Mouse (Mus musculus) liver, postnatal 0 days (tissue): Measurements from ENCODE around the gene Tnfrsf4. TPM values are rescaled to one million over a fixed set of nuclear protein-coding genes. Genes with fewer than 3 reads are reported as not detected.

Experiments
- ATAC-seq: fragments of 200-750 bp; cut with Nextera tagmentation; 2 replicates; pipeline ENCODE4 v1.8.0; 2017; ENCODE audit warnings: mild to moderate bottlenecking, moderate library complexity
- DNase-seq: peaks from one replicate; pipeline ENCODE4 v3.0.0-alpha.2; 2016
- H3K27ac ChIP-seq: fragments of 300-500 bp; sonication (generic); 2 replicates; pipeline ENCODE4 v1.5.1; 2014; ENCODE audit warnings: antibody characterized with exemption, moderate library complexity, mild to moderate bottlenecking, low read depth
- H3K27me3 ChIP-seq: fragments of 300-500 bp; sonication (generic); 2 replicates; pipeline ENCODE4 v1.6.1; 2014; ENCODE audit warnings: low read length, control low read depth, mixed read lengths; ENCODE audit not compliant: insufficient read depth
- H3K36me3 ChIP-seq: fragments of 300-500 bp; sonication (generic); replicated peaks from 2 replicates; pipeline ENCODE4 v1.6.1; 2014; ENCODE audit warnings: mild to moderate bottlenecking, control low read depth, low read length, moderate library complexity, mixed read lengths; ENCODE audit not compliant: insufficient read depth
- H3K4me1 ChIP-seq: fragments of 300-500 bp; sonication (generic); 2 replicates; pipeline ENCODE4 v1.6.1; 2014; ENCODE audit warnings: antibody characterized with exemption, mild to moderate bottlenecking, control low read depth; ENCODE audit not compliant: insufficient read depth
- H3K4me2 ChIP-seq: fragments of 300-500 bp; sonication (generic); 2 replicates; pipeline ENCODE4 v1.6.1; 2014; ENCODE audit warnings: low read depth, mild to moderate bottlenecking, low read length, moderate library complexity, mixed read lengths
- H3K4me3 ChIP-seq: fragments of 300-500 bp; sonication (generic); 2 replicates; pipeline ENCODE4 v1.5.1; 2014; ENCODE audit warnings: low read depth, low read length
- H3K9ac ChIP-seq: fragments of 300-500 bp; sonication (generic); replicated peaks from 2 replicates; pipeline ENCODE4 v1.6.1; 2014; ENCODE audit warnings: mild to moderate bottlenecking, moderate library complexity
- H3K9me3 ChIP-seq: fragments of 300-500 bp; sonication (generic); 2 replicates; pipeline ENCODE4 v1.6.1; 2016; ENCODE audit warnings: mild to moderate bottlenecking, control low read depth, low read length, mixed read lengths
- CTCF ChIP-seq: sonication (generic); IDR thresholded peaks from 2 replicates; pipeline ENCODE4 v1.5.1; 2016; ENCODE audit warnings: antibody characterized with exemption, low read depth
- EP300 ChIP-seq: IDR thresholded peaks from 2 replicates; pipeline ENCODE4 v1.6.1; 2016; ENCODE audit warnings: antibody characterized with exemption, low read depth, mild to moderate bottlenecking
- WGBS: fragments of 180-500 bp; shearing (Covaris S2); extraction: QIAGEN DNeasy Blood & Tissue Kit; methylation state at CpG from one replicate; pipeline ENCODE4 v1.1.7; 2014; ENCODE audit not compliant: insufficient replicate concordance; 5-methylcytosine and 5-hydroxymethylcytosine counted together
- polyA plus RNA-seq: library from polyadenylated mRNA; unstranded; fragments of >200 nt; fragmentation: Nextera tagmentation; extraction: Ambion mirVana; gene quantifications from 2 replicates; pipeline ENCODE4 v1.2.1, GENCODE M21; 2015

Tnfrsf4 gene
- polyA plus RNA-seq, 1 experiment from 2014 or later = 0.36 TPM

- WGBS = 4% methylated on average over 23 of the region's 24 CpGs
- ATAC-seq = peak; percentile 86
Observed at GRCm38 (mm10) chr4:156031593-156032391, 18.1 kb downstream of the Tnfrsf4 start.

DNA sequence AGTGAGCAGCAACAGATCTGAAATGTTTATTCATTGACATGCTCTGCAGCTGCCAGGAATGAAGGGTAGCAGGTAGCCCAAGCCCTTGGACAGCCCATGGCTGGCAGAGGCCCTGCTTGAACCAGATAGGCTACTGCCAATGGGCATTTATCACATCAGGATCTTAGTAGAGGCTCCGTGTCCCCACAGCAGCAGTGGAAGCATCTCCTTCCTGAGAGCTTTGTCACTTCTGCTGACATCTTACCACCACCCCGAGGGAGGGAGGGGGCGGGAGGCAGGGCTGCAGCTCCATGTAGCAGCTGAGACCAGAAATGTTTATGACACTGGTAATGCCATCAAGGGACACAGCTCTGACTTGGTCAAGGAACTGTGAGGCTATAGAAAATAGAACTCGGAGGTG is 19.2 kb downstream of the Tnfrsf4 start:
- WGBS = 50% methylated on average over 4 of the region's 4 CpGs
- Histone ChIP-seq H3K27ac (peak overlapping the region; percentile 90), H3K4me3 (no peak overlapping the region), H3K4me2 (no peak overlapping the region), H3K9ac (no peak overlapping the region), H3K4me1 (peaks cover 29% of the 10 kb centered on the region), H3K27me3 (peaks cover 19% of the 10 kb centered on the region), H3K9me3 (no peaks in the 10 kb centered on the region), H3K36me3 (0 out of 2 replicates have a peak, but pooled peaks cover 2% of the 10 kb centered on the region)
- TF ChIP-seq EP300 (no peak), CTCF (no peak)
- DNase-seq (no peak), ATAC-seq (no peak)

More at GRCm38 (mm10) chr4:156031593-156032391, 18.1 kb downstream of the Tnfrsf4 start:
- H3K4me2 ChIP-seq = peak overlapping the region; percentile 73
- DNase-seq = peak; percentile 75
- H3K27me3 ChIP-seq = peaks cover 19% of the 10 kb centered on the region
- H3K36me3 ChIP-seq = 0 out of 2 replicates have a peak, but pooled peaks cover 2% of the 10 kb centered on the region
- H3K4me3 ChIP-seq = peak overlapping the region; percentile 51
- H3K4me1 ChIP-seq = peaks cover 29% of the 10 kb centered on the region
- TF ChIP-seq CTCF (no peak), EP300 (no peak)
- peak overlapping the region; percentile 90 for H3K27ac ChIP-seq
- peak overlapping the region; percentile 55 for H3K9ac ChIP-seq
- no peaks in the 10 kb centered on the region for H3K9me3 ChIP-seq

GRCm38 (mm10) chr4:156033476-156034119 is 20.0 kb downstream of the Tnfrsf4 start:
- H3K27me3 ChIP-seq = peaks cover 19% of the 10 kb centered on the region

GRCm38 (mm10) chr4:156034301-156034700 is 20.7 kb downstream of the Tnfrsf4 start:
- TF ChIP-seq CTCF = no peak
- no peak for TF ChIP-seq EP300
- Histone ChIP-seq H3K27me3 (peaks cover 19% of the 10 kb centered on the region), H3K4me3 (no peak overlapping the region), H3K27ac (no peak overlapping the region), H3K4me2 (no peak overlapping the region), H3K4me1 (peaks cover 29% of the 10 kb centered on the region), H3K9ac (no peak overlapping the region), H3K9me3 (no peaks in the 10 kb centered on the region), H3K36me3 (no peaks in the 10 kb centered on the region)
- WGBS = 75% methylated on average over 4 of the region's 4 CpGs
- ATAC-seq (no peak), DNase-seq (no peak)

More at GRCm38 (mm10) chr4:156033476-156034119, 20.0 kb downstream of the Tnfrsf4 start:
- ATAC-seq = no peak
- Histone ChIP-seq H3K4me2 (no peak overlapping the region), H3K4me3 (no peak overlapping the region), H3K4me1 (peaks cover 29% of the 10 kb centered on the region), H3K9me3 (no peaks in the 10 kb centered on the region), H3K9ac (no peak overlapping the region), H3K27ac (no peak overlapping the region), H3K36me3 (no peaks in the 10 kb centered on the region)
- peak; percentile 49 for DNase-seq
- WGBS = 33% methylated on average over 6 of the region's 6 CpGs
- peak; percentile 83 for TF ChIP-seq CTCF
- no peak for TF ChIP-seq EP300

- TF ChIP-seq CTCF (no peak), EP300 (no peak)
- H3K4me2 ChIP-seq = peak overlapping the region; percentile 54
- H3K9ac ChIP-seq = no peak overlapping the region
- peaks cover 19% of the 10 kb centered on the region for H3K27me3 ChIP-seq
- no peak for DNase-seq
- H3K4me1 ChIP-seq = peaks cover 29% of the 10 kb centered on the region
- H3K36me3 ChIP-seq = no peaks in the 10 kb centered on the region
- no peak overlapping the region for H3K27ac ChIP-seq
- H3K4me3 ChIP-seq = peak overlapping the region; percentile 4; the same call in 1 of the 2 replicates
- ATAC-seq = no peak
- no peaks in the 10 kb centered on the region for H3K9me3 ChIP-seq
- 8% methylated on average over 24 of the region's 25 CpGs for WGBS
Observed at GRCm38 (mm10) chr4:156034901-156035300, 21.3 kb downstream of the Tnfrsf4 start.

GRCm38 (mm10) chr4:156044754-156045153 is 31.1 kb downstream of the Tnfrsf4 start:
- H3K4me2 ChIP-seq = no peak overlapping the region
- no peak overlapping the region for H3K4me3 ChIP-seq
- DNase-seq (no peak), ATAC-seq (no peak)
- no peaks in the 10 kb centered on the region for H3K4me1 ChIP-seq
- no peak overlapping the region for H3K27ac ChIP-seq
- TF ChIP-seq CTCF (no peak), EP300 (no peak)
- H3K9ac ChIP-seq = no peak overlapping the region
- no peaks in the 10 kb centered on the region for H3K36me3 ChIP-seq
- no peaks in the 10 kb centered on the region for H3K9me3 ChIP-seq
- no peaks in the 10 kb centered on the region for H3K27me3 ChIP-seq
- 57% methylated on average over 5 of the region's 5 CpGs for WGBS
